Mouse (Mus musculus): ENCODE data around the gene Ovol2. TPM values are rescaled to one million over a fixed set of nuclear protein-coding genes. Genes with fewer than 3 reads are reported as not detected.
A peak's percentile ranks its signal among the peaks of the same experiment; 100 is the strongest.

The Ovol2 gene
- total RNA-seq, 1 experiment = 1.8 TPM

GRCm38 (mm10) chr2:144268446-144269305, 63.3 kb downstream of the Ovol2 start:
- peak overlapping the region; percentile 77; the same call in 1 of the 2 replicates for H3K9ac ChIP-seq (ENCODE audit: insufficient read depth, low read depth, low read length, poor library complexity, severe bottlenecking)
- in situ Hi-C loops (cut with MboI; ENCODE audit: low sequenced_read_pairs in 2 of 2, unreplicated experiment in 2 of 2) = no loop called here
- peaks cover 15% of the 10 kb centered on the region for H3K36me3 ChIP-seq (ENCODE audit: control insufficient read depth, insufficient read depth, low read length, poor library complexity, severe bottlenecking)
- H3K27ac ChIP-seq (ENCODE audit: insufficient read depth, low read depth, low read length, poor library complexity, severe bottlenecking) = no peak overlapping the region; the same call in 1 of the 2 replicates
- peak overlapping the region; percentile 89 to 97 for H3K4me3 ChIP-seq (ENCODE audit: insufficient read depth in 1 of 2, low read depth in 1 of 2, low read length in 2 of 2, poor library complexity in 1 of 2, severe bottlenecking in 1 of 2)
- TF ChIP-seq CHD2 (IDR thresholded peaks at IDR 0.05; ENCODE audit: low read depth, low read length) = no peak
- TF ChIP-seq MAFK (IDR thresholded peaks at IDR 0.05; ENCODE audit: insufficient read depth, low read depth, low read length) = no peak
- TF ChIP-seq ZC3H11A (IDR thresholded peaks at IDR 0.05; ENCODE audit: borderline replicate concordance, low read depth, low read length) = no peak
- no peak for TF ChIP-seq ZNF384 (IDR thresholded peaks at IDR 0.05; ENCODE audit: low read depth, low read length)
- TF ChIP-seq HCFC1 (IDR thresholded peaks at IDR 0.05; ENCODE audit: borderline replicate concordance, insufficient read depth, low read length) = no peak
- no peaks in the 10 kb centered on the region for H3K9me3 ChIP-seq (ENCODE audit: control insufficient read depth, insufficient read depth, low read depth, low read length)
- no peak for DNase-seq (ENCODE audit: low read depth, low spot score)
- peaks cover 2% of the 10 kb centered on the region in 2 experiments; a peak in 2 of 4 replicates for H3K4me1 ChIP-seq (ENCODE audit: control insufficient read depth in 2 of 2, insufficient read depth in 2 of 2, low read length in 2 of 2, poor library complexity in 1 of 2)

GRCm38 (mm10) chr2:144267731-144268015, 64.3 kb downstream of the Ovol2 start:
- peak overlapping the region; percentile 36; the same call in 1 of the 2 replicates for H3K9ac ChIP-seq (ENCODE audit: insufficient read depth, low read depth, low read length, poor library complexity, severe bottlenecking)
- H3K4me1 ChIP-seq (ENCODE audit: control insufficient read depth in 2 of 2, insufficient read depth in 2 of 2, low read length in 2 of 2, poor library complexity in 1 of 2) = peaks cover 0 to 2% of the 10 kb centered on the region in 2 experiments; a peak in 1 of 4 replicates
- TF ChIP-seq HCFC1 (IDR thresholded peaks at IDR 0.05; ENCODE audit: borderline replicate concordance, insufficient read depth, low read length) (no peak), CHD2 (IDR thresholded peaks at IDR 0.05; ENCODE audit: low read depth, low read length) (no peak), MAFK (IDR thresholded peaks at IDR 0.05; ENCODE audit: insufficient read depth, low read depth, low read length) (no peak), ZNF384 (IDR thresholded peaks at IDR 0.05; ENCODE audit: low read depth, low read length) (no peak), ZC3H11A (IDR thresholded peaks at IDR 0.05; ENCODE audit: borderline replicate concordance, low read depth, low read length) (no peak)
- in situ Hi-C loops (cut with MboI; ENCODE audit: low sequenced_read_pairs in 2 of 2, unreplicated experiment in 2 of 2) = no loop called here
- no peaks in the 10 kb centered on the region for H3K9me3 ChIP-seq (ENCODE audit: control insufficient read depth, insufficient read depth, low read depth, low read length)
- peaks cover 18% of the 10 kb centered on the region for H3K36me3 ChIP-seq (ENCODE audit: control insufficient read depth, insufficient read depth, low read length, poor library complexity, severe bottlenecking)
- DNase-seq (ENCODE audit: low read depth, low spot score) = no peak
- H3K27ac ChIP-seq (ENCODE audit: insufficient read depth, low read depth, low read length, poor library complexity, severe bottlenecking) = no peak overlapping the region
- peak overlapping the region; percentile 89 to 97 for H3K4me3 ChIP-seq (ENCODE audit: insufficient read depth in 1 of 2, low read depth in 1 of 2, low read length in 2 of 2, poor library complexity in 1 of 2, severe bottlenecking in 1 of 2)

GRCm38 (mm10) chr2:144267004-144267730, 64.8 kb downstream of the Ovol2 start:
- peaks cover 18% of the 10 kb centered on the region for H3K36me3 ChIP-seq (ENCODE audit: control insufficient read depth, insufficient read depth, low read length, poor library complexity, severe bottlenecking)
- H3K27ac ChIP-seq (ENCODE audit: insufficient read depth, low read depth, low read length, poor library complexity, severe bottlenecking) = no peak overlapping the region
- in situ Hi-C loops (cut with MboI; ENCODE audit: low sequenced_read_pairs in 2 of 2, unreplicated experiment in 2 of 2) = no loop called here
- peak overlapping the region; percentile 43; the same call in 1 of the 2 replicates for H3K9ac ChIP-seq (ENCODE audit: insufficient read depth, low read depth, low read length, poor library complexity, severe bottlenecking)
- peak overlapping the region; percentile 89 to 97 for H3K4me3 ChIP-seq (ENCODE audit: insufficient read depth in 1 of 2, low read depth in 1 of 2, low read length in 2 of 2, poor library complexity in 1 of 2, severe bottlenecking in 1 of 2)
- peaks cover 0 to 2% of the 10 kb centered on the region in 2 experiments; a peak in 1 of 4 replicates for H3K4me1 ChIP-seq (ENCODE audit: control insufficient read depth in 2 of 2, insufficient read depth in 2 of 2, low read length in 2 of 2, poor library complexity in 1 of 2)
- TF ChIP-seq MAFK (IDR thresholded peaks at IDR 0.05; ENCODE audit: insufficient read depth, low read depth, low read length) = no peak
- TF ChIP-seq ZNF384 (IDR thresholded peaks at IDR 0.05; ENCODE audit: low read depth, low read length) = no peak
- TF ChIP-seq CHD2 (IDR thresholded peaks at IDR 0.05; ENCODE audit: low read depth, low read length) = no peak
- no peak for TF ChIP-seq HCFC1 (IDR thresholded peaks at IDR 0.05; ENCODE audit: borderline replicate concordance, insufficient read depth, low read length)
- TF ChIP-seq ZC3H11A (IDR thresholded peaks at IDR 0.05; ENCODE audit: borderline replicate concordance, low read depth, low read length) = no peak
- no peaks in the 10 kb centered on the region for H3K9me3 ChIP-seq (ENCODE audit: control insufficient read depth, insufficient read depth, low read depth, low read length)
- no peak for DNase-seq (ENCODE audit: low read depth, low spot score)

GRCm38 (mm10) chr2:144265916-144266683, 65.8 kb downstream of the Ovol2 start:
- Histone ChIP-seq H3K4me3 (ENCODE audit: insufficient read depth in 1 of 2, low read depth in 1 of 2, low read length in 2 of 2, poor library complexity in 1 of 2, severe bottlenecking in 1 of 2) (peak overlapping the region; percentile 89 to 97), H3K9ac (ENCODE audit: insufficient read depth, low read depth, low read length, poor library complexity, severe bottlenecking) (peak overlapping the region; percentile 47), H3K36me3 (ENCODE audit: control insufficient read depth, insufficient read depth, low read length, poor library complexity, severe bottlenecking) (peaks cover 29% of the 10 kb centered on the region)

More at GRCm38 (mm10) chr2:144265916-144266683, 65.8 kb downstream of the Ovol2 start:
- no peak overlapping the region for H3K27ac ChIP-seq (ENCODE audit: insufficient read depth, low read depth, low read length, poor library complexity, severe bottlenecking)
- in situ Hi-C loops (cut with MboI; ENCODE audit: low sequenced_read_pairs in 2 of 2, unreplicated experiment in 2 of 2) = no loop called here
- TF ChIP-seq HCFC1 (IDR thresholded peaks at IDR 0.05; ENCODE audit: borderline replicate concordance, insufficient read depth, low read length) (no peak), ZNF384 (IDR thresholded peaks at IDR 0.05; ENCODE audit: low read depth, low read length) (no peak), MAFK (IDR thresholded peaks at IDR 0.05; ENCODE audit: insufficient read depth, low read depth, low read length) (no peak), CHD2 (IDR thresholded peaks at IDR 0.05; ENCODE audit: low read depth, low read length) (no peak), ZC3H11A (IDR thresholded peaks at IDR 0.05; ENCODE audit: borderline replicate concordance, low read depth, low read length) (no peak)
- H3K4me1 ChIP-seq (ENCODE audit: control insufficient read depth in 2 of 2, insufficient read depth in 2 of 2, low read length in 2 of 2, poor library complexity in 1 of 2) = peaks cover 0 to 6% of the 10 kb centered on the region in 2 experiments; a peak in 2 of 4 replicates
- DNase-seq (ENCODE audit: low read depth, low spot score) = no peak
- no peaks in the 10 kb centered on the region for H3K9me3 ChIP-seq (ENCODE audit: control insufficient read depth, insufficient read depth, low read depth, low read length)

All from ES-E14 (cell line).